Mouse (Mus musculus) embryonic facial prominence, embryonic 13.5 days (tissue): Measurements from ENCODE around the gene Cfap45. TPM values are rescaled to one million over a fixed set of nuclear protein-coding genes. Genes with fewer than 3 reads are reported as not detected.

Source experiments
- ATAC-seq: fragments of 200-750 bp; cut with Nextera tagmentation; 2 replicates; pipeline ENCODE4 v1.8.0; 2017; ENCODE audit warnings: low read depth; ENCODE audit not compliant: insufficient number of reproducible peaks, insufficient read depth, low FRiP score, low TSS enrichment
- H3K27ac ChIP-seq: fragments of 300-500 bp; sonication (generic); 2 replicates; pipeline ENCODE4 v1.5.1; 2015; ENCODE audit warnings: moderate library complexity, mild to moderate bottlenecking, inconsistent platforms
- H3K27me3 ChIP-seq: fragments of 300-500 bp; sonication (generic); 2 replicates; pipeline ENCODE4 v1.6.1; 2015; ENCODE audit warnings: mild to moderate bottlenecking, inconsistent platforms
- H3K36me3 ChIP-seq: fragments of 300-500 bp; sonication (generic); 2 replicates; pipeline ENCODE4 v1.6.1; 2015; ENCODE audit warnings: mild to moderate bottlenecking, inconsistent platforms
- H3K4me1 ChIP-seq: fragments of 300-500 bp; sonication (generic); 2 replicates; pipeline ENCODE4 v1.6.1; 2015; ENCODE audit warnings: inconsistent platforms
- H3K4me2 ChIP-seq: fragments of 300-500 bp; sonication (generic); 2 replicates; pipeline ENCODE4 v1.6.1; 2015; ENCODE audit warnings: moderate library complexity, mild to moderate bottlenecking, inconsistent platforms
- H3K4me3 ChIP-seq: fragments of 300-500 bp; sonication (generic); 2 replicates; pipeline ENCODE4 v1.5.1; 2015; ENCODE audit warnings: mild to moderate bottlenecking, inconsistent platforms
- H3K9ac ChIP-seq: fragments of 300-500 bp; sonication (generic); 2 replicates; pipeline ENCODE4 v1.6.1; 2015; ENCODE audit warnings: mild to moderate bottlenecking, inconsistent platforms
- H3K9me3 ChIP-seq: fragments of 300-500 bp; sonication (generic); 2 replicates; pipeline ENCODE4 v1.6.1; 2016; ENCODE audit warnings: inconsistent platforms
- WGBS: fragments of 180-500 bp; shearing (Covaris S2); methylation state at CpG from one replicate; pipeline ENCODE4 v1.1.7; 2015; ENCODE audit warnings: mixed read lengths; 5-methylcytosine and 5-hydroxymethylcytosine counted together
- polyA plus RNA-seq: library from polyadenylated mRNA; unstranded; fragments of >200 nt; fragmentation: Nextera tagmentation; extraction: Ambion mirVana; gene quantifications from 2 replicates; pipeline ENCODE4 v1.2.1, GENCODE M21; 2015

Cfap45 gene
- 2.0 and 2.3 TPM in 2 replicates for polyA plus RNA-seq

GRCm38 (mm10) chr1:172520576-172521440 lies at the start of gene Cfap45:
Gene Cfap45, plus strand, starts transcription at chr1:172520801.
- H3K4me2 ChIP-seq: peak within 1 kb of the TSS; percentile 58
- H3K27ac ChIP-seq: no peak within 1 kb of the TSS
- H3K27me3 ChIP-seq: no peaks in the 10 kb centered on the region
- H3K9ac ChIP-seq: 0 out of 2 replicates have a peak within 1 kb of the TSS, but pooled peaks have one; percentile 41
- WGBS: 3% methylated on average over 28 of the region's 28 CpGs
- peak; percentile 58; the same call in 1 of the 2 replicates for ATAC-seq
- H3K36me3 ChIP-seq: no peaks in the 10 kb centered on the region
- 0 out of 2 replicates have a peak, but pooled peaks cover 6% of the 10 kb centered on the region for H3K9me3 ChIP-seq
- H3K4me1 ChIP-seq: peaks cover 25% of the 10 kb centered on the region
- H3K4me3 ChIP-seq: peak within 1 kb of the TSS; percentile 42

DNA sequence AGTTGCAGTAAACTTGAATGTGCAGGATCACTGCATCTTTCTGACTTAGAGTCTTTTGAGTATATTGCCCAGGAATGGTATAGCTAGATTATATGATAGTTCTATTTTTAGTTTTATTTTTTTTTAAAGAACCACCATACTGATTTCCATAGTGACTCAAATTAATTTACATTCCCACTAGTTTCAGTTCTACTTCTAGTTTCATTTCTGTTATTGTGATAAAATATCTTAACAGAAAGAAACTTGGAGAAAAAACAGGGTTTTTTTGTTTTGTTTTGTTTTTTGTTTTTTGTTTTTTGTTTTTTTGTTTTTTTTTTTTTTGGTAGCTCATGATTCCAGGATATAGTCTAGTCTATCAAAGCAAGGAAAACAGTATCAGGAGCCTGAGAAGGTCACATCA lies 47.7 kb upstream of the Cfap45 start:
- no peaks in the 10 kb centered on the region for H3K4me1 ChIP-seq
- no peak overlapping the region for H3K27ac ChIP-seq
- H3K27me3 ChIP-seq: no peaks in the 10 kb centered on the region
- ATAC-seq: no peak
- H3K9ac ChIP-seq: no peak overlapping the region
- H3K4me2 ChIP-seq: no peak overlapping the region
- no peaks in the 10 kb centered on the region for H3K9me3 ChIP-seq
- H3K36me3 ChIP-seq: no peaks in the 10 kb centered on the region
- H3K4me3 ChIP-seq: no peak overlapping the region

DNA sequence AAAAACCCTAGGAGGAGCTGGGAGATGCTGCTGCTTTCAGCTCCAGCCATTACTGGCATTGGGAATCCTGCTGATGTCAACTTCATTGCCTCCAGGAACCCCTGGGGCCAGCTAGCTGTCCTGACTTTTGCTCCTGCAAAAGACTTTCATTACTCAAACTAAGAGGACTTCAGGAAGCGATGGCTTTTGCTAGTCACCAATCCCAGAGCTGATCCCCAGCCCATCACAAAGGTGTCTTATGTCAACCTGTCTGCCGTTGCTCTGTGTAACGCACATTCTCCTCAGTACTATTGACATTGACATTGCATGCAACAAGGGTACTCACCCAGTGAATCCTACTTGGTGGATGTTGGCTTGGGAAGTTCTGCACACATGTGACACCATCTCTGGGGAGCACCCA lies 46.4 kb upstream of the Cfap45 start:
- Histone ChIP-seq H3K9ac (no peak overlapping the region), H3K27ac (no peak overlapping the region), H3K4me3 (no peak overlapping the region), H3K36me3 (no peaks in the 10 kb centered on the region), H3K4me1 (no peaks in the 10 kb centered on the region), H3K9me3 (no peaks in the 10 kb centered on the region), H3K27me3 (no peaks in the 10 kb centered on the region), H3K4me2 (no peak overlapping the region)
- WGBS: 69% methylated on average over 3 of the region's 3 CpGs
- ATAC-seq: no peak

DNA sequence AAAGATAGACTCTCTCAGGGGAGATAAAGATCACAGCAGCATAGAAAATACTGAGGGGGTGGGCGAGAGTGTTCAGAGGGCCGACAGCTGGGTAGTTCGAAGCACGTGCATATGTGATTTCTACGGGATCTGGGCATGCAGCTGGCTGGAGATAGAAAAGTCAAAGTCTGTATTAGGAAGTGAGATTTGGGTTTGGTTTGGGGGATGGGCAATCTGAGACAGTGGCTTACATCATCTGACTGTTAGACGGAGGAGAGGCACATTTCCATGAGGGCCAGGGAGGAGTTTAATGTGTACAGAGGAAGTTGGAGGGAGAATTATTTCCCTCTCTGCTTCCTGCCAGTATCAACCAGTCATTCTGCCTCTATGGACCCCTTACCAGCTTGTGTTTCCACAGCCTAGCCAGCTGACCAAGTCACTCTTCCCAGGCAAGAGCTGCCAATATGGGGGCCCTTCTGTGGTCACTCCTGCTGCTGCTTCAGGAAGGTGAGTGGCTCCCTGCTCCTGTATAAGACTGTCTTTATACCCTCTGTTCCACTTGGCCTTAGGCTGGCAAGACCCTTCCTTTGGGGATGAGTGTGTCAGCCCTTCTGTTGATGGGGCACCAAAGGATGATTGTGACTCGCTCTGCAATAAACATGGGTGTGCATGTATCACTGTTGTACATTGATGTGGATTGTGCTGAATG lies 45.4 kb upstream of the Cfap45 start, which contains the start of gene Slamf9:
Gene Slamf9, plus strand, starts transcription at position 305 of the 688 bp plus-strand sequence.
- no peaks in the 10 kb centered on the region for H3K36me3 ChIP-seq
- no peaks in the 10 kb centered on the region for H3K27me3 ChIP-seq
- no peaks in the 10 kb centered on the region for H3K4me1 ChIP-seq
- ATAC-seq: no peak
- H3K9me3 ChIP-seq: no peaks in the 10 kb centered on the region
- no peak within 1 kb of the TSS for H3K27ac ChIP-seq
- H3K4me3 ChIP-seq: no peak within 1 kb of the TSS
- WGBS: 62% methylated on average over 7 of the region's 7 CpGs
- no peak within 1 kb of the TSS for H3K9ac ChIP-seq
- H3K4me2 ChIP-seq: no peak within 1 kb of the TSS

GRCm38 (mm10) chr1:172478020-172478419 lies 42.6 kb upstream of the Cfap45 start:
- Histone ChIP-seq H3K4me2 (no peak overlapping the region), H3K4me3 (no peak overlapping the region), H3K36me3 (no peaks in the 10 kb centered on the region), H3K27me3 (no peaks in the 10 kb centered on the region), H3K9me3 (no peaks in the 10 kb centered on the region), H3K27ac (no peak overlapping the region), H3K4me1 (peaks cover 10% of the 10 kb centered on the region), H3K9ac (no peak overlapping the region)
- WGBS: 77% methylated on average over 5 of the region's 5 CpGs
- ATAC-seq: no peak

DNA sequence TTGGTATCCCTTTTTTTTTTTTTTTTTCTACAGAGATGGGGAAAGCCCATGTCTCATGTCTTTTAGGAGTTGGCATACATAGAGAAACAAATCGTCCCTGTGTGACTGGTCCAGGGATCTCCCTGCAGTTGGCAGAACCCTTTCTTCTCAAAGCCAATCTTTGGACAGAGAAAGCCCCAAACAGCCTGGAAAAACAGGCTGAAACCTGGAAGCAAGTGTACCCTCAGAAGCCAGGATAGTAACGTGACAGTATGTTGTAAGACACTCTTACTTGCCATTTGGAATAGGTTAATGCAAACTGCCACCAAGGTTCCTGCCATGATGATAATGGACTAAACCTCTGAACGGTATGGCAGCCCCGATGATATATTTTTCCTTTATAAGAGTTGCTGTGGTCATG lies 40.2 kb upstream of the Cfap45 start:
- Histone ChIP-seq H3K4me2 (no peak overlapping the region), H3K9ac (no peak overlapping the region), H3K27me3 (no peaks in the 10 kb centered on the region), H3K9me3 (no peaks in the 10 kb centered on the region), H3K4me1 (peaks cover 34% of the 10 kb centered on the region), H3K27ac (no peak overlapping the region), H3K4me3 (no peak overlapping the region), H3K36me3 (peaks cover 4% of the 10 kb centered on the region; the same call in 1 of the 2 replicates)
- WGBS: 91% methylated on average over 4 of the region's 4 CpGs
- ATAC-seq: no peak

DNA sequence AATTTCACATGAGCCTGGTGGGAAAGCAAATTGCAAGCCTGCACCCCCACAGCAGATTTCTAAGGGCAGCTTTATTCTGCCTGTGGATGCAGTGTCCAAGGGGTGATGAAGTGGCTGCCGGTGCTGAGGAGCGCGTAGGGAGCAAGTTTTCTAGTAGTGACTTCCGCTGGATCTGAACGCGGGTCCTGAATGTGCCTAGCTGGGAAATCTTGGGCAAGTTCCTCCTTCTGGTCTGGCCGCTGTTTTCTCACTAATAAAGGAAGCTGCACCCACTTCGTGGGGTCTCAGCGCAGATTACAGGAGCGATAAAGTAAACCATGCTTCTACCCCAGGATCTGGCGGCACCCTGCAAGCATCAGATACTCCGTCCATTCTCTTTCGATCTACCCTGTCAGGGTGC lies 39.5 kb upstream of the Cfap45 start:
- Histone ChIP-seq H3K4me3 (peak overlapping the region; percentile 69), H3K4me2 (peak overlapping the region; percentile 77), H3K36me3 (peaks cover 4% of the 10 kb centered on the region; the same call in 1 of the 2 replicates), H3K9me3 (no peaks in the 10 kb centered on the region), H3K4me1 (peaks cover 41% of the 10 kb centered on the region), H3K27ac (peak overlapping the region; percentile 68; the same call in 1 of the 2 replicates), H3K9ac (peak overlapping the region; percentile 78), H3K27me3 (no peaks in the 10 kb centered on the region)
- ATAC-seq: no peak
- WGBS: 12% methylated on average over 13 of the region's 13 CpGs

DNA sequence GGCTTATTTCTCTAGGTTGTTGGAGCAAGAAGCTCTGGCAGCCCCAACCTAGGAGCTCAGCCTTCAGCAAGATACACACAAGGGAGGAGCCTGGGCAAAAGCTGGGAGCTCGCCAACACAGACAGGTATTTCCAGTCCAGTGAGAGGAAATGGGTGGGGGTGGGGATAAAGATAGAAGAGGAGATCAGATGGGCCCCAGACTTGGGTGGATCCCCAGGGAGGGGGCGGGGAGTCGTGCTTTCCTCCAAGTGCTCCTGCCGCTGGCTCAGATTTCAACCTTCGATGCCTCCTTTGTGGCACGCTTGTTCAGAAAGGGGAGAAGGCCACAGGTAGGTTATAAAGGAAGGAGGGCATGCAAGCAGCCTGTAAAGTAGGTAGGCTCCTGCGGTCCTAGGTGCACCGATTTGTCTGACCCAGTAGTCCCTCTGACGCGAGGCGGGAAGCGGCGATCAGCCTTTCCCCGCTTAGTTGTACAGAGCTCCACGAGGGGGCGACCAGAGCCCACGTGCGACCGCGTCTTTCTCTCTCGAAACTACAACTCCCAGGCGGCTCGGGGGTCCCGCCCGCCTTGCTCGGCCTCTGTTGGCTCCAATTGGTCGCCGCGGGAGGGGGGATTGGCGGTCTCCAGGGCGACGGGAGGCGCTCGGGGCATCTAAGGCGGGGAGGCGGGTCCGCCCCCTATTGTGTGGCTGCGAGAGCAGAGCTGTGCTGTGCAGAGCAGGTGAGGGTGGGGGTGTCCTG lies 38.9 kb upstream of the Cfap45 start, which contains the start of gene Igsf9:
Gene Igsf9, plus strand, starts transcription at position 249 of the 741 bp plus-strand sequence.
- peak within 1 kb of the TSS; percentile 78 for H3K9ac ChIP-seq
- H3K27me3 ChIP-seq: no peaks in the 10 kb centered on the region
- no peaks in the 10 kb centered on the region for H3K9me3 ChIP-seq
- peaks cover 47% of the 10 kb centered on the region for H3K4me1 ChIP-seq
- H3K4me2 ChIP-seq: peak within 1 kb of the TSS; percentile 77
- peak within 1 kb of the TSS; percentile 69 for H3K4me3 ChIP-seq
- ATAC-seq: peak; percentile 90
- H3K27ac ChIP-seq: peak within 1 kb of the TSS; percentile 86
- under 1% methylated on average over 38 of the region's 38 CpGs for WGBS
- peaks cover 5% of the 10 kb centered on the region; the same call in 1 of the 2 replicates for H3K36me3 ChIP-seq

GRCm38 (mm10) chr1:172482518-172483360 lies 37.9 kb upstream of the Cfap45 start:
- Histone ChIP-seq H3K27me3 (no peaks in the 10 kb centered on the region), H3K4me1 (peaks cover 52% of the 10 kb centered on the region), H3K4me2 (peak overlapping the region; percentile 77), H3K4me3 (peak overlapping the region; percentile 69), H3K36me3 (peaks cover 12% of the 10 kb centered on the region; the same call in 1 of the 2 replicates), H3K9me3 (no peaks in the 10 kb centered on the region), H3K9ac (peak overlapping the region; percentile 78), H3K27ac (peak overlapping the region; percentile 86)
- under 1% methylated on average over 12 of the region's 12 CpGs for WGBS
- no peak for ATAC-seq

- no peaks in the 10 kb centered on the region for H3K27me3 ChIP-seq
- peak overlapping the region; percentile 62 for H3K27ac ChIP-seq
- 13% methylated on average over 4 of the region's 4 CpGs for WGBS
- H3K4me1 ChIP-seq: peaks cover 56% of the 10 kb centered on the region
- peak overlapping the region; percentile 77 for H3K4me2 ChIP-seq
- ATAC-seq: no peak
- no peaks in the 10 kb centered on the region for H3K9me3 ChIP-seq
- H3K4me3 ChIP-seq: peak overlapping the region; percentile 69
- peaks cover 12% of the 10 kb centered on the region; the same call in 1 of the 2 replicates for H3K36me3 ChIP-seq
- H3K9ac ChIP-seq: peak overlapping the region; percentile 78
Observed at GRCm38 (mm10) chr1:172483361-172483660, 37.3 kb upstream of the Cfap45 start.
